Mouse (Mus musculus) liver, adult 2 months (tissue): Measurements from ENCODE around the gene Il1rapl1.

ENCODE experiments used
- CTCF ChIP-seq: fragments of 200-500 bp; IDR thresholded peaks from 2 replicates; pipeline ENCODE4 v1.5.1; 2011; ENCODE audit warnings: low read depth, low read length, control low read depth
- POLR2A ChIP-seq: fragments of 200-500 bp; IDR thresholded peaks from 2 replicates; pipeline ENCODE4 v1.6.1; 2011; ENCODE audit warnings: low read length, control low read depth; ENCODE audit not compliant: insufficient read depth; ENCODE audit errors: extremely low read depth

DNA sequence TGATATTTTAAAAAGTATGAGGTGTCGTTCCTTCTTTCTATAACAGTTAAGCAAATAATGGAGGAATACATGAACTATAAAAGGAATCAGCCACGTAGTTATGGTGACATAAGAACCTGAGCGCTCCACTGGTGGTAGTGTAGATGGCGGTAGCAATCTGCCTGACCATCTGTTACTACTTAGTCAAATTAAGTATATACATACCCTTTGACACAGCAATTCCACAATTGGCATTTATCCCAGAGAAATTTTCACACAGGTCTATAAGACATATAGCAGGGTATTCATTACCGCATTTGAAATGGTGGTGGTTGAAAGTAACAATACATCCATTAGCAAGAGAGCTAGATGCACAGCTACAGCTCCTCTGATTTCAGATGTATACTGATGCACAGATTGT is 612.8 kb downstream of the Il1rapl1 start:
- TF ChIP-seq CTCF (no peak), POLR2A (no peak)
